Mouse (Mus musculus) midbrain, embryonic 15.5 days (tissue): ENCODE measurements at regions not wholly inside any gene's neighbourhood (a gene's known extent, or its start where the extent isn't known, plus 50 kb on each side); places are given as distances from the start of the nearest gene placed in this dataset.

ENCODE experiments used
- ATAC-seq: fragments of 200-750 bp; cut with Nextera tagmentation; replicated peaks from 2 replicates; pipeline ENCODE4 v1.8.0; 2017; ENCODE audit warnings: moderate TSS enrichment
- H3K27ac ChIP-seq: fragments of 300-500 bp; sonication (generic); 2 replicates; pipeline ENCODE4 v1.5.1; 2015; ENCODE audit warnings: mild to moderate bottlenecking, inconsistent platforms
- H3K27me3 ChIP-seq: fragments of 300-500 bp; sonication (generic); replicated peaks from 2 replicates; pipeline ENCODE4 v1.6.1; 2015; ENCODE audit warnings: inconsistent platforms
- H3K36me3 ChIP-seq: fragments of 300-500 bp; sonication (generic); replicated peaks from 2 replicates; pipeline ENCODE4 v1.6.1; 2015; ENCODE audit warnings: inconsistent platforms
- H3K4me1 ChIP-seq: fragments of 300-500 bp; sonication (generic); 2 replicates; pipeline ENCODE4 v1.6.1; 2015; ENCODE audit warnings: inconsistent platforms
- H3K4me2 ChIP-seq: fragments of 300-500 bp; sonication (generic); 2 replicates; pipeline ENCODE4 v1.6.1; 2015; ENCODE audit warnings: inconsistent platforms, mild to moderate bottlenecking, moderate library complexity
- H3K4me3 ChIP-seq: fragments of 300-500 bp; sonication (generic); 2 replicates; pipeline ENCODE4 v1.5.1; 2015; ENCODE audit warnings: mild to moderate bottlenecking, inconsistent platforms
- H3K9ac ChIP-seq: fragments of 300-500 bp; sonication (generic); 2 replicates; pipeline ENCODE4 v1.6.1; 2015; ENCODE audit warnings: mild to moderate bottlenecking, inconsistent platforms
- H3K9me3 ChIP-seq: fragments of 300-500 bp; sonication (generic); 2 replicates; pipeline ENCODE4 v1.6.1; 2016; ENCODE audit warnings: inconsistent platforms
- WGBS: fragments of 180-500 bp; shearing (Covaris S2); methylation state at CpG from one replicate; pipeline ENCODE4 v1.1.7; 2015; ENCODE audit warnings: mixed read lengths; 5-methylcytosine and 5-hydroxymethylcytosine counted together

DNA sequence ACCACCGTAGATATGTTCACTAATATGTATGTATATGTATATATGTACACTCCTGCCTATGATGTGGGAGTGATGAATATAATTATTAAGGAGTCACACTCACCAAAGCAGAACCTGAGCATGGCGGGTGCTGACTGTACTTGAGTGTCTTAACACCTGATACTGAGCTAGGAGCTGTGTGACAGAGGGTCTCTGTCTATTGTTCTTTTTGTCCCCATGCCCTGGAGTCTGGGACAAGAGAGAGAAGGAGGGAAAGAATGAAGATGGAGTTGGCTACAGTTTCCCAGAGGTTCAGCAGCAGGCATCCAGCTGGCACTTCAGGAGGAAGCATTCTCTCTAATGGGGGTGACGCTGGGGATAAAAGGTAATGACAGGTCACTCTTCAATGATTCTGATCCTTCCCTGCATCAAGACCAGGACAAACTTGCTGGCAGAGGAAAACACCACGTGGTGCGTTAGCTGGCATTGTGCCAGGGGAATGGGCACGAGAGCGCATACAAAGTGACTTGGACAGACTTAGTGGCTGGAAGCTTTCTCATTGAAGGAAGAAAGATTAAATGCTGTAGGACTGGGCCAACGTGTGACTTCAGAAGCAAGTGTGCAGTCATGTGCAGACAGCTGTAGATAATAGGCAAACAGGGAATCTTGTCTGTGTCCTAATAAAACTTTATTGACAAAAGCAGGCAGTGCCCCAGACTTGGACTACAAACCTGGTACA is 141.8 kb upstream of the Mycn start:
- no peaks in the 10 kb centered on the region for H3K36me3 ChIP-seq
- H3K9me3 ChIP-seq = no peaks in the 10 kb centered on the region
- peak; percentile 86 for ATAC-seq
- no peaks in the 10 kb centered on the region for H3K4me1 ChIP-seq
- no peak overlapping the region for H3K27ac ChIP-seq
- H3K27me3 ChIP-seq = no peaks in the 10 kb centered on the region
- no peak overlapping the region for H3K4me2 ChIP-seq
- 44% methylated on average over 8 of the region's 8 CpGs for WGBS
- no peak overlapping the region for H3K4me3 ChIP-seq
- H3K9ac ChIP-seq = no peak overlapping the region

DNA sequence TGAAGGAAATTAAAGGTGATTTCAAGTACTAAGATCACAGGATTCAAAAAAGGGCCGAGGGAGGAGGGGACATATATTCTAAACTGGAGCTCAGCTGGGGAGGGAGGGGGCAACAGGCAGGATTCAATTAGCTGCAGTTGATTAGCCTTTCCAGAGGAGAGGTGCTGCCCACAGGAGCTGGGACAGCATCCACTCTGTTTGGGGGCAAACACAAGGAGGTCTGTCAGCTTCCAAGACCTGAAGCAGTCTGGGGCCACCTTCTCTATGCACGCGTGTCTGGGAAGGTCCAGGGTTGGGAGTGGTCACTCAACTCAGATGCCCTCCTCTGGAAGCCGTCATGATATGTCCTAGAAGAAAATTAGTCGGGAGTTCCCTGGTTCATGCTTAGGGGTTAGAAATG is 139.1 kb upstream of the Mycn start:
- no peak for ATAC-seq
- Histone ChIP-seq H3K27ac (no peak overlapping the region), H3K36me3 (no peaks in the 10 kb centered on the region), H3K9ac (no peak overlapping the region), H3K4me2 (no peak overlapping the region), H3K9me3 (no peaks in the 10 kb centered on the region), H3K4me3 (no peak overlapping the region), H3K4me1 (no peaks in the 10 kb centered on the region), H3K27me3 (no peaks in the 10 kb centered on the region)
- WGBS = 76% methylated on average over 5 of the region's 5 CpGs

DNA sequence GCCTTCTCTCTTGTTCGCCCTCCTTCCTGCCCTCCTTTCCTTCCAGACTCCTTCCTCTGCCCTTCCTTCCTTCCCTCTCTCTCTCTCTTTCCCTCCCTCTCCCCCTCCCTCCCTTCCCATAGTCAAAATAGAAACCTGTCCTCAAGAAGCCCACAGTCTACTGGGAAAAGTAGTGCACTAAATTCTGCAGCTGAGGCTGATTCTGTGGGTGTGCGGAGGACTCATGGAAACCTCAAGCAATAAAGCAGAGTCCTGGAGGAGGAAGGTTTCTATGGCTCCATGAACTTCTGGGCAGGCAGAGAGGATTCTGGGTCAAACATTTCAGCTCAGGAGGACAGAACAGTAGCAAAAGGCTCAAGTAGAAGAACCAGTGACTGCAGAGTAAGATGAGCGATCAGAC is 138.1 kb upstream of the Mycn start:
- Histone ChIP-seq H3K4me1 (no peaks in the 10 kb centered on the region), H3K9me3 (no peaks in the 10 kb centered on the region), H3K27ac (no peak overlapping the region), H3K9ac (no peak overlapping the region), H3K27me3 (no peaks in the 10 kb centered on the region), H3K36me3 (no peaks in the 10 kb centered on the region), H3K4me3 (no peak overlapping the region), H3K4me2 (no peak overlapping the region)
- 94% methylated on average over 3 of the region's 3 CpGs for WGBS
- ATAC-seq = no peak

DNA sequence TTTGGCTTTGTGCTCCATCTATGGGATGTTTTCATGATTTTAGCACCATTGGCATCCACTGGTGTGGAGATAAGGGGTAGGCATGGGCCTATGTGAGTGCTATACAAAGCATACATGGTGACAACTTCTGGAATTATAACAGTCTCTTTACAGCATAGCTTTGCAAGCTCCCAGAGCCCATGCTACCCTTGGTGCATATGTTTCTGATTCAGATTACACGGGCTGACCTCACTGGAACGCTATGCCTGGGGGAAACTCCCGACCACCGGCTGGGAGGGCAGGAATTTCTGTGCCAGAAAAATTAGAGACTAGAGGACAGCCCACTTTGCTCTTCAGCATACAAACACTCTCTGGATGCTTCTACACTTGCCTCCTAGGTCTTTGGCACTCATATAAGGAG is 136.0 kb upstream of the Mycn start:
- H3K36me3 ChIP-seq = no peaks in the 10 kb centered on the region
- no peak overlapping the region for H3K4me2 ChIP-seq
- H3K4me3 ChIP-seq = no peak overlapping the region
- H3K27ac ChIP-seq = no peak overlapping the region
- 74% methylated on average over 4 of the region's 4 CpGs for WGBS
- no peaks in the 10 kb centered on the region for H3K27me3 ChIP-seq
- no peaks in the 10 kb centered on the region for H3K4me1 ChIP-seq
- H3K9me3 ChIP-seq = no peaks in the 10 kb centered on the region
- no peak overlapping the region for H3K9ac ChIP-seq
- ATAC-seq = no peak

DNA sequence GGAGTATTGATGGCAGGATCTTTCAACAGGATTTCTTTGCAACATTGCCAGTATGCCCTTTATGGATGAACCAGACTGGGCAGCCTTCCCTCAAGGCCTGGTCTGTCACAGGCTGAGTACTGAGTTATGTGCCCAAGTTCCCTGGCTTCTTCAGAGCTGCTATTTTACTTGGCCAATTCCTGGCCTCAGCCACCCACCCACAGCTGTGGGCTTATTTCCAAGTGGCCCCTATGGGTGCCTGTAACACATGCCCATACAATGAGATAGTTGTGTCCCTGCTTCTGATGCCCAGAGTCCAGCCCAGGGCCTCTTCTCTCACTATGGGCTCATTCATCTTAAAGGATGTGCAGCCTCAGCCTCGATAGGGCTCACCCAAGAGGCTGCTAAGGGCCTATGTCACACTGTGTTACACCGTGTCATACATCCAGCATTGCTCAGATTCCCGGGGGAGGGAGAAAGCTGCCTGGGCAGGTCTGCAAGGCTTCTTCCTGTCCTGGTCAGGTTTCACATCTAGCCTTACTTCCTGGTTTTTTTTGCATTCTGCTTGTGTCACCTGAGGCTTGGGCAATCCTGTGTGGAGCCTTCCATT is 135.1 kb upstream of the Mycn start:
- H3K27ac ChIP-seq = no peak overlapping the region
- H3K4me1 ChIP-seq = no peaks in the 10 kb centered on the region
- no peaks in the 10 kb centered on the region for H3K27me3 ChIP-seq
- no peaks in the 10 kb centered on the region for H3K36me3 ChIP-seq
- H3K4me2 ChIP-seq = no peak overlapping the region
- no peak overlapping the region for H3K9ac ChIP-seq
- H3K4me3 ChIP-seq = no peak overlapping the region
- H3K9me3 ChIP-seq = no peaks in the 10 kb centered on the region
- no peak for ATAC-seq
- WGBS = 79% methylated on average over 3 of the region's 3 CpGs

DNA sequence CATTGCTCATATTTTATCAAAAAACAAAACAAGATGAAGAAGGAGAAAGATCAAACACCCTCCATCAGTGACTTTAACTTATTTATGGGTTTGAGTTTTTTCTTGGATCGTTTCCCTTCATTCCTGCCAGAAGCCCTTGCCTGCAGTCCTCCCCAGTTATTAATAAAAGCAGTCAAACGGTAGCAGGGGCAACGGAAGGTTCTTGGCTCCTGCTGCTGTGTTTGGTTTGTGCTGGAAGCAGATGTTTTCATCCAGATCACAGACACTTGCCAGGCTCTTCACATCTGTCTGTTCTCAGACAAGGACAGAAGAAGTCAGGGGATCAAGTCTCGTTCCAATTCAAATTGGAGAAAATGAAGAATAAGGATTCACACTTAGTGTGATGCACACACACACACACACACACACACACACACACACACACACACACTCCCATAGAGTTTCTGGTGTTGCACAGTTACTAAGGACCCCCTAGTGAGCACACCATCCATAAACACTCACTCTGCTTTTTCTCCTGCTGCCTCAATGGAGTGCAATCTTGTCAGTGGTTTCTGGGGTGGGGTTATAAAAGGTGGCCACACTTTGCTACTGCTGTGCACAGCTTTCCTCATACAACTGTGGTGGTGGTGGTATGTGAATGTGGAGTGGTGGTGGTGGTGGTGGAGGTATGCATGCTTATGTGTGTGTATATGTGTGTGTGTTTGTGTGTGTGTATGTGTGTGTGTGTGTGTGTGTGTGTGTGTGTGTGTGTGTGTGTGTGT is 131.6 kb upstream of the Mycn start:
- Histone ChIP-seq H3K9me3 (no peaks in the 10 kb centered on the region), H3K27ac (no peak overlapping the region), H3K27me3 (no peaks in the 10 kb centered on the region), H3K9ac (no peak overlapping the region), H3K36me3 (no peaks in the 10 kb centered on the region), H3K4me1 (no peaks in the 10 kb centered on the region), H3K4me2 (no peak overlapping the region), H3K4me3 (no peak overlapping the region)
- WGBS = 81% methylated on average over 4 of the region's 4 CpGs
- no peak for ATAC-seq

DNA sequence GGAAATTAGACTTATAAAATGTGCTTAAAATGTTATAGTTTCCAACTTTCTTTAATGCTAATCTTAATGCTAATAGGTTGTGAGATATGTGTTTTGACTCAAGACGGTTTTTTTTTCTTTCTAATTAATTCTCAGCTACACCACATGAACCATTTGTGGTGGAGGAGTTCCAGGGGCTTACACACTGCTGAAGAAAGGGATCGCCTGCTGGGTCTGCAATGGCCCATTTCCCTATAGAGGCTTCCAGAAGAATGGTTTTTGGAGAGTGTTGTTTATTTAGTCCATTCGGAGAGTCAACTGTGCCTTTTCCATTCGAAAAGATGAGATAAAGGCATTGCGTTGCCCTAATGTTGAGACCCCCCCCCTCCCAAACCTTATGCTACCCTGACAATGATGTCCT is 125.6 kb upstream of the Mycn start:
- no peaks in the 10 kb centered on the region for H3K27me3 ChIP-seq
- WGBS = 68% methylated on average over 5 of the region's 5 CpGs
- H3K4me2 ChIP-seq = no peak overlapping the region
- no peak overlapping the region for H3K4me3 ChIP-seq
- H3K9ac ChIP-seq = no peak overlapping the region
- H3K4me1 ChIP-seq = peaks cover 2% of the 10 kb centered on the region; the same call in 1 of the 2 replicates
- no peaks in the 10 kb centered on the region for H3K36me3 ChIP-seq
- ATAC-seq = no peak
- H3K27ac ChIP-seq = no peak overlapping the region
- no peaks in the 10 kb centered on the region for H3K9me3 ChIP-seq

DNA sequence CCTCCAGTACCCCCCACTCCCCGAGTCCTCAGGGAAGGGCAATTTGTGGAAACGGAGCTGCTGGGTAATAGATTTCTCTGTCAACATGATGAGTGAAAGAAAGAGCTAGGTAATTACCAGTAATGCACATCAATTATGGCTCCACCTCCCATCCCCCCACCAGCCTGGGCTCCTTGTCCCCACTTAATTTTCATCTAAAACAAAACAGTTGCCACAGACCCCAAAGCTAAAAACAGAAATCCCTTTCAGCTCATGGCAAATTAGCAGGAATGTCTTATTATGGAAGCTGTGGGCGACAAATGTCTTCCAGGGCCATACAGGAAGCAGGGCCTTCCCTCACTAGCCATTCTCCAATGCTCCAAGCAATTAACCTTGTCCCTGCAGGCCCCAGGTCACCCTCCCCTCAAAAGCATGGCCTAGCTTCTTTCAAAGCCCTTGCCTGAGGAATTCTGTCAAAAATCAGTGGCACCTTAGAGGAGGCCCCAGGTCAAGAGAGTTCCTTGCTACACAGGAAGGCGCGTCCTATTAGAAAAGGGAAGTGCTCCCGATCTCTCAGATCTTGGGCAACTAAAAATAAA is 125.0 kb upstream of the Mycn start:
- no peaks in the 10 kb centered on the region for H3K36me3 ChIP-seq
- no peak overlapping the region for H3K4me3 ChIP-seq
- H3K9me3 ChIP-seq = no peaks in the 10 kb centered on the region
- H3K4me2 ChIP-seq = no peak overlapping the region
- no peak for ATAC-seq
- H3K4me1 ChIP-seq = peaks cover 2% of the 10 kb centered on the region; the same call in 1 of the 2 replicates
- no peak overlapping the region for H3K27ac ChIP-seq
- H3K27me3 ChIP-seq = no peaks in the 10 kb centered on the region
- no peak overlapping the region for H3K9ac ChIP-seq
- 75% methylated on average over 6 of the region's 6 CpGs for WGBS

DNA sequence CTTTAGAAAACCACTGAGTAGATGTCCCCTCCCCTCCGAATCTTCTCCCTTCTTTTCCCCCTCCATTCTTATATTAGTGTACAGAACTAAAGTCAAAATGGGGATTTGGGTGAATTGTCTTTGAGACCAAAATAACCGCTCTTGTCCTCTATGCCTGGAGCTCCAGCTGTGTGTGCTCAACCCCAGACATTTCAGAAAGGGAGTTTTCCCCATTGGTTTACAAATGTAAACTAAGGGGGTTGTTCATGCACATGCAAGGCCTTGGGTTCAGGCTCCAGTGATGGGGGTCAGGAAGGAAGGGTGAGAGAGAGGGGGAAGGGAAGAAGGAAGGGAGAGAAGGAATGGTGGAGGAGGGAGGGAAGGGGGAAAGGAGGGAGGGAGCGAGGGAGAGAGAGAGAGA is 117.8 kb upstream of the Mycn start:
- no peak for ATAC-seq
- Histone ChIP-seq H3K4me1 (no peaks in the 10 kb centered on the region), H3K4me3 (no peak overlapping the region), H3K27ac (no peak overlapping the region), H3K27me3 (no peaks in the 10 kb centered on the region), H3K9ac (no peak overlapping the region), H3K9me3 (no peaks in the 10 kb centered on the region), H3K4me2 (no peak overlapping the region), H3K36me3 (no peaks in the 10 kb centered on the region)
- WGBS = 76% methylated on average over 3 of the region's 3 CpGs

DNA sequence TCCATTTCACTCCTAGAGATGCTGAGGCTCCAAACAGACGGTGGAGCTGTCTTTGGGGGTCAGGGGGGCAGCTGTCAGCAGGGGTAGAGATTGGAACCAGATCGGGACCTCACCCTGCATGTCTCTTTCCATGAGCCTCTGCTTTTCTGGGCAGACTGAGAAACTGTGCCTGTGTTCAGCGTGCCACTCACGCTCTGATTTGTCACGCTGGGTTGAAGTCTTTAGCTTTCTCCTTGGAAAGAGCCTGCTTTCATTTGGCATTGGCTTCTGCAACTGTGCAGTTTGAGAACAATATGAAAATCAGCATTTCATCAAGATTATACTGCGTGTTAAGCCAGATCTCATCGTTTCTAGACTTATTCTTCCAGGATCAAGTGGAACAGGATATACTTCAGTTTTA is 114.5 kb upstream of the Mycn start:
- H3K27ac ChIP-seq = no peak overlapping the region

DNA sequence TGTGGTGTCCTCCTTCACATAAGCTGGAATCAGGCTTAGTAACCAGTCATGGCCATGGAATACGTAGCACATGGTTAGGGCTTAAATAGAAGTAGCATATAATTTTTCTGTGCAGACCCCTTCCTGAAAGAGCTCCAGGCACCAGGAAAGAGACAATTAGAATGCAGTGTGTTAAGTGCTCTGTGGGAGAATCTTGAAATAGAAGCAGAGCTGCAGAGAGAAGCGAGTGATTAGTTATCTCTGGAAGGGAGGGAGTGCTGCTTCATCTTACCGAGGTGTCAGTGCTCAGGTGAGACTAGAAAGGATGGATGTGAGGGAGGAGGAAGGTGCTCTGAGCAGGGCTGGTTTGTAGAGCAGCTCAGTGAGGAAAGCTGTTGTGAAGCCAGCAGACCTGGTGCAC is 112.9 kb upstream of the Mycn start:
- Histone ChIP-seq H3K4me3 (no peak overlapping the region), H3K4me2 (no peak overlapping the region), H3K36me3 (no peaks in the 10 kb centered on the region), H3K27me3 (no peaks in the 10 kb centered on the region), H3K9ac (no peak overlapping the region), H3K4me1 (peaks cover 11% of the 10 kb centered on the region), H3K9me3 (no peaks in the 10 kb centered on the region), H3K27ac (no peak overlapping the region)
- no peak for ATAC-seq
- WGBS = 69% methylated on average over 3 of the region's 3 CpGs

More for the DNA sequence above, 114.5 kb upstream of the Mycn start:
- H3K4me1 ChIP-seq = peaks cover 11% of the 10 kb centered on the region
- no peak; the same call in 1 of the 2 replicates for ATAC-seq
- WGBS = 30% methylated on average over 7 of the region's 7 CpGs
- H3K4me2 ChIP-seq = no peak overlapping the region
- H3K4me3 ChIP-seq = no peak overlapping the region
- H3K27me3 ChIP-seq = no peaks in the 10 kb centered on the region
- H3K9ac ChIP-seq = no peak overlapping the region
- H3K36me3 ChIP-seq = no peaks in the 10 kb centered on the region
- no peaks in the 10 kb centered on the region for H3K9me3 ChIP-seq

DNA sequence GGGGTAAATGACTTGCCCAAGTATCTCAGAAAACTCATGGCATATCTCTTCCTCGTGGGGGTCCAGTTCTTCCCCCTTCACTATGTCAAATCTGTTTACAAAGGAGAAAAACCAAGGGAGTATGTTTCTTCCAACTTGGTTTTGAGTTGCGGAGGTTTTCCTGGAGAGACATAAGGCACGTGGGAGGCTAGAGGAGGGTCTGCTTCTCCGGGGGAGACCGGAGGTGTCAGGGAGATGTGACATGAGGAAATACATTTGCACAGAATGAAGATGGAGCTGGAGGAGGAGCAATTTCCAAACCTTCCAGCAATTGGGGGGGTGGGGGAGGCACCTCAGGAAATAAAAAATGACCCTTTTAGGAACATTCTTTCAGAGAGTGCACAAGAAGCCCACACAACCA is 112.0 kb upstream of the Mycn start:
- Histone ChIP-seq H3K27ac (no peak overlapping the region), H3K9me3 (no peaks in the 10 kb centered on the region), H3K4me2 (no peak overlapping the region), H3K9ac (no peak overlapping the region), H3K36me3 (no peaks in the 10 kb centered on the region), H3K27me3 (no peaks in the 10 kb centered on the region), H3K4me3 (no peak overlapping the region), H3K4me1 (peaks cover 11% of the 10 kb centered on the region)
- 84% methylated on average over 5 of the region's 5 CpGs for WGBS
- no peak for ATAC-seq
